Mouse (Mus musculus) neural tube, embryonic 15.5 days (tissue): ENCODE results near the gene Pepd. TPM values are rescaled to one million over a fixed set of nuclear protein-coding genes. Genes with fewer than 3 reads are reported as not detected.
"Not testable (repeated sequence)": the region's sequence is repeated elsewhere in the genome, so short reads cannot be mapped to it uniquely, and the experiment has no call there.

ENCODE experiments used
- ATAC-seq: fragments of 200-750 bp; cut with Nextera tagmentation; 2 replicates; pipeline ENCODE4 v1.8.0; 2017; ENCODE audit warnings: mild to moderate bottlenecking, moderate TSS enrichment, moderate library complexity; ENCODE audit not compliant: low FRiP score
- H3K27ac ChIP-seq: fragments of 300-500 bp; sonication (generic); replicated peaks from 2 replicates; pipeline ENCODE4 v1.5.1; 2015; ENCODE audit warnings: mild to moderate bottlenecking, inconsistent platforms
- H3K27me3 ChIP-seq: fragments of 300-500 bp; sonication (generic); replicated peaks from 2 replicates; pipeline ENCODE4 v1.6.1; 2015; ENCODE audit warnings: inconsistent platforms
- H3K36me3 ChIP-seq: fragments of 300-500 bp; sonication (generic); 2 replicates; pipeline ENCODE4 v1.6.1; 2015; ENCODE audit warnings: inconsistent platforms
- H3K4me1 ChIP-seq: fragments of 300-500 bp; sonication (generic); 2 replicates; pipeline ENCODE4 v1.6.1; 2015; ENCODE audit warnings: inconsistent platforms
- H3K4me2 ChIP-seq: fragments of 300-500 bp; sonication (generic); 2 replicates; pipeline ENCODE4 v1.6.1; 2015; ENCODE audit warnings: inconsistent platforms, mild to moderate bottlenecking, moderate library complexity
- H3K4me3 ChIP-seq: fragments of 300-500 bp; sonication (generic); replicated peaks from 2 replicates; pipeline ENCODE4 v1.5.1; 2015; ENCODE audit warnings: mild to moderate bottlenecking, inconsistent platforms
- H3K9ac ChIP-seq: fragments of 300-500 bp; sonication (generic); replicated peaks from 2 replicates; pipeline ENCODE4 v1.6.1; 2015; ENCODE audit warnings: mild to moderate bottlenecking, inconsistent platforms
- H3K9me3 ChIP-seq: fragments of 300-500 bp; sonication (generic); replicated peaks from 2 replicates; pipeline ENCODE4 v1.6.1; 2016; ENCODE audit warnings: inconsistent platforms
- WGBS: fragments of 180-500 bp; shearing (Covaris S2); methylation state at CpG from one replicate; pipeline ENCODE4 v1.1.7; 2015; ENCODE audit warnings: mixed read lengths; 5-methylcytosine and 5-hydroxymethylcytosine counted together
- polyA plus RNA-seq: library from polyadenylated mRNA; unstranded; fragments of >200 nt; fragmentation: Nextera tagmentation; extraction: Ambion mirVana; gene quantifications from 2 replicates; pipeline ENCODE4 v1.2.1, GENCODE M21; 2015

Pepd gene
- polyA plus RNA-seq, 1 experiment from 2014 or later = 67.5 TPM

GRCm38 (mm10) chr7:34967362-34967761 lies 55.2 kb downstream of the Pepd start:
- ATAC-seq = no peak
- Histone ChIP-seq H3K4me2 (no peak overlapping the region), H3K9ac (no peak overlapping the region), H3K27ac (no peak overlapping the region), H3K27me3 (no peaks in the 10 kb centered on the region), H3K4me1 (peaks cover 19% of the 10 kb centered on the region), H3K4me3 (no peak overlapping the region), H3K9me3 (no peaks in the 10 kb centered on the region), H3K36me3 (no peaks in the 10 kb centered on the region)
- WGBS = 73% methylated on average over 3 of the region's 3 CpGs

DNA sequence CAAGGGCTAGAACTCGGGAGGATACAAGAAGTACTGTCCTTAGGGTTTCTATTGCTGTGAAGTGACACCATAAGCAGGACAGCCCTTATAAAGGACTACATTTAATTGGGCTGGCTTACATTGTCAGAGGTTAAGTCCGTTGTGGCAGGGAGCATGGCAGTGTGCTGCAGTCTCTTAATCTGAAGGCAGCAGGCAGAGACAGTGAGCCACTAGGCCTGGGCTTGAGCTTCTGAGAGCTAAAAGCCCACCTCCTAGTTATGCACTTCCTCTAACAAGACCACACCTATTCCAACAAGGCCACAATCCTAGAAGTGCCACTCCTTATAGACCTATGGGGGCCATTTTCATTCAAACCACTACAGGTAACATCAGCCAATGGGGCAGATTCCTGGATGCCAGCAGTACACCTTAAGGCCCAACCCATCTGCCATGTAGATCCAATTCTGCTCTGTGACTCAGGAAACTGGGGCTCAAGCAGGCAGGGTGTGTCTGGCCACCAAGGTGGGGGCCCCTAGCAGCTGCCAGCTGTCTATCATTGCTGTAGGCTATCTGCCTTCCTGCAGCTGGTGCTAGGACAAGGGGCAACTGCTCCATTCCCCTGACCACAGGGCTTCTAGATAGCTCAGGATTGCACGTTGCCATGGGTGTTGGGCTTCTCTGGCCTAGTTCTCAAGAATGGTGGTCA lies 56.7 kb downstream of the Pepd start:
- Histone ChIP-seq H3K4me3 (no peak overlapping the region), H3K27me3 (no peaks in the 10 kb centered on the region), H3K4me2 (no peak overlapping the region), H3K9ac (no peak overlapping the region), H3K9me3 (no peaks in the 10 kb centered on the region), H3K36me3 (no peaks in the 10 kb centered on the region), H3K27ac (no peak overlapping the region), H3K4me1 (peaks cover 24% of the 10 kb centered on the region)
- ATAC-seq = no peak
- 88% methylated on average over 3 of the region's 3 CpGs for WGBS

GRCm38 (mm10) chr7:34971826-34972225 lies 59.6 kb downstream of the Pepd start:
- no peak overlapping the region for H3K4me3 ChIP-seq
- H3K36me3 ChIP-seq = no peaks in the 10 kb centered on the region
- H3K9ac ChIP-seq = no peak overlapping the region
- H3K27me3 ChIP-seq = no peaks in the 10 kb centered on the region
- peak overlapping the region; percentile 45; the same call in 1 of the 2 replicates for H3K27ac ChIP-seq
- no peak for ATAC-seq
- H3K4me2 ChIP-seq = no peak overlapping the region
- peaks cover 38% of the 10 kb centered on the region for H3K4me1 ChIP-seq
- H3K9me3 ChIP-seq = no peaks in the 10 kb centered on the region
- 21% methylated on average over 10 of the region's 10 CpGs for WGBS

DNA sequence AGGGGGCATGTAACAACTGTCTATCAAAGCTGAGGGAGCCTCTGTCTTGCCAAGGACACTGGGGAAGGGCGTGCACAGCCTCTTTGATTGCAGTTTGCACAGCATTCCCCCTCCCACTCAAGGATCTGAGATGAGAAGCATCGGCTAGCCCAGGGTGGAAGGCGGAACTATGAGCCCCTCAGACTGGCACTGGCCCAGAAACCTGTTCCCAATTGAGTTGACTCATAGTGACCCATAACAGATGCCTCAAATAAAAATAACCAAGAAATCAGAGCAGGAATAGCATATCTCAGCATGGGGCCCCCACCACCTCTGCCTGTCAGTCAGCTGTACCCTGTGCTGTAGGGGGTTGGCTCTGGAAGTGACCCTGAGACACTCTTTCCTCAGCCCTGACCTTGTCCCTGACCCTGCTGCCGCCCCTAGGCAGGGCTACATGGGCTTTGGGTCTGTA lies 60.8 kb downstream of the Pepd start:
- Histone ChIP-seq H3K27ac (no peak overlapping the region), H3K4me3 (no peak overlapping the region), H3K9ac (no peak overlapping the region), H3K9me3 (no peaks in the 10 kb centered on the region), H3K36me3 (no peaks in the 10 kb centered on the region), H3K4me1 (peaks cover 40% of the 10 kb centered on the region), H3K4me2 (no peak overlapping the region), H3K27me3 (no peaks in the 10 kb centered on the region)
- no peak for ATAC-seq
- 43% methylated on average over 4 of the region's 4 CpGs for WGBS

DNA sequence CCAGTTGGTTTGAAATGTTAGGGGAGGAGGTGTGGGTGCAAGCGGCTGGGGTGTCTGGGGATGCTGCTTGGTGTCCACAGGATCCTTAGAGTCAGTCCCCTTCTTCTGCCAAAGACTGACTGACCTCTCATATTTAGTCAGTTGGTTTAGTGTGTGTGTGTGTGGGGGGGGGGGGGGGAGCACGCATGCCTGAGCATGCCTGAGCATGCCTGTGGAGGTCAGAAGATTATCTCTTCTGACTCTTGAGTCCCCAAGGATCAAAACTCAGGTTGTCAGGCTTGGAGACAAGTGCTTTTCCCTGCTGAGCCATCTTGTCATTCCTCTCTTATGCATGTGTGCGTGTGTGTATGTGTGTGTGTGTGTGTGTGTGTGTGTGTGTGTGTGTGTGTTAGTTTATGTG lies 61.7 kb downstream of the Pepd start:
- Histone ChIP-seq H3K4me2 (no peak overlapping the region), H3K27me3 (no peaks in the 10 kb centered on the region), H3K36me3 (no peaks in the 10 kb centered on the region), H3K4me3 (no peak overlapping the region), H3K27ac (no peak overlapping the region), H3K9ac (no peak overlapping the region), H3K9me3 (no peaks in the 10 kb centered on the region), H3K4me1 (peaks cover 40% of the 10 kb centered on the region)
- 72% methylated on average over 3 of the region's 3 CpGs for WGBS
- ATAC-seq = no peak

DNA sequence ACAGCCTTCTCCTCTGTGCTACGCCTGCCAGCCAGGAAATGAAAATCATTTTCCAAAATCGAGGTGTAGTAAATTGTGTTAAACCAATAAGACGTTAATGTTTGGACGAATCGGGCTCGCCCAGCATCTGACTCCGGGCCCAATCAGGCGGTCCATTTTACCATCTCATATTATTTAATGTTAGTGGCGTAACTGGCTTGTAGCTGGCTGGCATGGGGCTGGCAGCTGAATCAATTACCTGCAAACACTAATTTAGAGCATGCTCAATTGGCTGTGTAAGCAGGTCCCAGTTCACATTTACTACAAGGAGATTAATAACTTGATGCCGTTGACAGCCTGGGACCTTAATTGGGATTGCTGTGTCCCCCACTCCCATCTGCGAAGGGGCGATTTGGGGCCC lies 63.7 kb downstream of the Pepd start:
- no peaks in the 10 kb centered on the region for H3K27me3 ChIP-seq
- H3K9ac ChIP-seq = no peak overlapping the region
- H3K4me2 ChIP-seq = no peak overlapping the region
- no peaks in the 10 kb centered on the region for H3K36me3 ChIP-seq
- 34% methylated on average over 12 of the region's 12 CpGs for whole genome bisulfite sequencing
- H3K27ac ChIP-seq = peak overlapping the region; percentile 61; the same call in 1 of the 2 replicates
- no peak overlapping the region for H3K4me3 ChIP-seq
- ATAC-seq = peak; percentile 60
- peaks cover 40% of the 10 kb centered on the region for H3K4me1 ChIP-seq
- no peaks in the 10 kb centered on the region for H3K9me3 ChIP-seq

DNA sequence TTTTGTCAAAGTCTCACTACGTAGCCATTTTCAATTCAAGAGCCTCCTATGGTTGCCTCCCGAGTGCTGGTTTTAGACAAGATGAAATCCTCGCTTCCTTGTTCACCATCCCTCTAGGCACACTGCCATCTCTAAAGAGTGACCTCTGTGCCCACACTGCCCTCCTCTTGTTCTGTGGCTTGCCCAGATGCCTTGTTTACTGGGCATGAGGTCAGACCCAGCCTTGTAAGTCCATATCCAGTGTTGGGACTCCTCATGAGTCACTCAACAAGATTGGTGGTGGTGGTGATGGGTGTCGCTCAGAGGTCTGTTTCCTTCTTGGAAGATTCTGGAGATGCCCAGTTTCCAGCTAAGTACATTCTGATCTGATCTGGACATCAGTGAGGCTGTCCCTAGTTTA lies 65.2 kb downstream of the Pepd start:
- WGBS = 94% methylated on average over 4 of the region's 4 CpGs
- Histone ChIP-seq H3K27ac (no peak overlapping the region), H3K36me3 (no peaks in the 10 kb centered on the region), H3K4me3 (no peak overlapping the region), H3K27me3 (no peaks in the 10 kb centered on the region), H3K4me1 (peaks cover 26% of the 10 kb centered on the region), H3K4me2 (no peak overlapping the region), H3K9ac (no peak overlapping the region), H3K9me3 (no peaks in the 10 kb centered on the region)
- ATAC-seq = no peak

- Histone ChIP-seq H3K36me3 (no peaks in the 10 kb centered on the region), H3K27ac (no peak overlapping the region), H3K4me3 (no peak overlapping the region), H3K4me2 (no peak overlapping the region), H3K9me3 (no peaks in the 10 kb centered on the region), H3K9ac (no peak overlapping the region), H3K27me3 (no peaks in the 10 kb centered on the region), H3K4me1 (peaks cover 8% of the 10 kb centered on the region; the same call in 1 of the 2 replicates)
- no peak for ATAC-seq
- 86% methylated on average over 10 of the region's 10 CpGs for WGBS
Measured at GRCm38 (mm10) chr7:34981803-34982202, 69.6 kb downstream of the Pepd start.

DNA sequence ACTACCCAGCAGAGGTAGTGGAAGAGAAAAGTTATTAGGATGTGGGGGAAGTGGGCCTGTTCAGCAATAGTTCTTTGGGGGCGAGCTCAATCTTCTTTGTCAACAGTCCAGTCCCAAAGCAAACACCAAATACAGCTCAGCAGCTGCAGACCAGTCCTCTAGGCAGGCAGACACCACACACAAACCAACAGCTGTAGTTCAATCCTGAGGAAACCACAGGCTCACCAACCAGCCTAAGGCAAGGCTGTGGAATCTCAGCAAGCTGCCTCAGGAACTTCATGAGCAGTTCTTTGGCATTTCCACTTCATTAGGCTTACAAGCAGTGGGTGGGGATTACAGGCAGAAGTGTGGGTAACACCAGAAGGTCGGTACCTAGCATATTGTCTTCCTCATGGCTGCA lies 70.2 kb downstream of the Pepd start:
- not testable (repeated sequence) for H3K27me3 ChIP-seq, H3K4me2 ChIP-seq, H3K9ac ChIP-seq, H3K36me3 ChIP-seq, H3K4me3 ChIP-seq, ATAC-seq, H3K9me3 ChIP-seq, H3K27ac ChIP-seq
- 85% methylated on average over 2 of the region's 2 CpGs for WGBS
- peaks cover 12% of the 10 kb centered on the region for H3K4me1 ChIP-seq

DNA sequence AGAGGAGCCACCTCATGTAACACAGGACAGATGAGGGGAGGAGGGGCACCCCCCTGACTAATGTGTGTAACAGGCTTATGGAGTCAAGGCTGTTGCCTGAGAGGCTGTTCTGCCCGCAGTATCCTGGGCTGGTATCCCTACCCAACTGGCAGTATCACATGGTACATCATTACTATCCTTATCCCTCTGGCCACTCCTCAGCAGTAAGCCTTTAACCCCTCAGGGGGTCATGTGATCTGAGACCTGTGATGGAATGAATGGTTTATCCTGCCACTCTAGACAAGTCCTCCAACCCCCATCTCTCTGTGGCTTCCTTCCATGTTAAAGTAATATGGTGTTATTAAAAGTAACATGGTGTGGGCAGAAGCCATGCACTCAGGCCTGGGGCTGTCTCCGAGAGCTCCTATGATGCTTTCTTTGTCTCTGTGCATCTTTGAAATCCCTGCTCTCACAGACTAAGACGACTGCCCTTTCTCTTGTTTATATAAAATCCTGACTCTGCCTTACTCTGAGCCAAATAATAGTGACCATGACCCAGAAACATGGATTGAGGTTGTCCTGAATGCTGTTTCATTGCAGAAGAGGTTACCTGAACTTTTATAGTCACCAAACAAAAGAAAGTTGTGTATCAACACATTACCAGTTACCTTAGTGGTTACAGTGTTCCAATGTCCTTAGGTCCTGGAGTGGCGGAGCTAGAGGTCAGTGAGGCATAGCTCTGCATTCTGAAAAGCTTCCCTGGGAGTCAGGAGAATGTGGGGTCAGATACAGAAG lies 71.7 kb downstream of the Pepd start:
- no peak overlapping the region for H3K4me3 ChIP-seq
- no peaks in the 10 kb centered on the region for H3K27me3 ChIP-seq
- WGBS = 77% methylated on average over 4 of the region's 4 CpGs
- H3K36me3 ChIP-seq = no peaks in the 10 kb centered on the region
- H3K9me3 ChIP-seq = no peaks in the 10 kb centered on the region
- H3K4me1 ChIP-seq = peaks cover 26% of the 10 kb centered on the region
- H3K4me2 ChIP-seq = no peak overlapping the region
- ATAC-seq = no peak
- no peak overlapping the region for H3K9ac ChIP-seq
- no peak overlapping the region for H3K27ac ChIP-seq

- WGBS = 77% methylated on average over 11 of the region's 11 CpGs
- peaks cover 31% of the 10 kb centered on the region for H3K4me1 ChIP-seq
- no peak for ATAC-seq
Measured at GRCm38 (mm10) chr7:34984526-34985133, 72.5 kb downstream of the Pepd start.

DNA sequence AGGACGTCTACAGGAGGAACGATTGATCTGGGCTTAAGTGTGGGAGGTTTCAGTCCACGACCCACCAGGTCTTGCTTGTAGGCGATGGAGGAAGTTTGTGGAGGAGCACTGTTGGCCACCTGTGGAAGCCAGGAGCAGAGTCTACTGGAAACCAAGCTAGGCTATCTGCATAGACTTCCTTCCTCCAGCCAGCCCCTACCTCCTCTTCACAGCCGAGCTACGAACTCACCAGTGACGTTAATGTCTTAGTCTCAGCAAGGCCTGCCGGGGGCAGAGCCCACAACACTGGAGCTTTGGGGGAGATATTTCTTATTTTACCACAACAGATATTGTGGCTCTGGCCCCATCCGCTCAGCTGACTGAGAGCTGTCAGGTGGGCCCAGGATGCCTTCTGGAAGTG lies 73.0 kb downstream of the Pepd start:
- H3K27me3 ChIP-seq = no peaks in the 10 kb centered on the region
- H3K4me2 ChIP-seq = no peak overlapping the region
- WGBS = 83% methylated on average over 9 of the region's 9 CpGs
- H3K9ac ChIP-seq = no peak overlapping the region
- H3K4me3 ChIP-seq = no peak overlapping the region
- no peak overlapping the region for H3K27ac ChIP-seq
- no peak for ATAC-seq
- peaks cover 31% of the 10 kb centered on the region for H3K4me1 ChIP-seq
- no peaks in the 10 kb centered on the region for H3K9me3 ChIP-seq
- H3K36me3 ChIP-seq = no peaks in the 10 kb centered on the region

More at GRCm38 (mm10) chr7:34984526-34985133, 72.5 kb downstream of the Pepd start:
- Histone ChIP-seq H3K4me2 (no peak overlapping the region), H3K27me3 (no peaks in the 10 kb centered on the region), H3K36me3 (no peaks in the 10 kb centered on the region), H3K9me3 (no peaks in the 10 kb centered on the region), H3K27ac (no peak overlapping the region), H3K4me3 (no peak overlapping the region), H3K9ac (no peak overlapping the region)
